Comparison of ENCODE assay signal across 16 mouse cellular contexts in the genomic region with DNA sequence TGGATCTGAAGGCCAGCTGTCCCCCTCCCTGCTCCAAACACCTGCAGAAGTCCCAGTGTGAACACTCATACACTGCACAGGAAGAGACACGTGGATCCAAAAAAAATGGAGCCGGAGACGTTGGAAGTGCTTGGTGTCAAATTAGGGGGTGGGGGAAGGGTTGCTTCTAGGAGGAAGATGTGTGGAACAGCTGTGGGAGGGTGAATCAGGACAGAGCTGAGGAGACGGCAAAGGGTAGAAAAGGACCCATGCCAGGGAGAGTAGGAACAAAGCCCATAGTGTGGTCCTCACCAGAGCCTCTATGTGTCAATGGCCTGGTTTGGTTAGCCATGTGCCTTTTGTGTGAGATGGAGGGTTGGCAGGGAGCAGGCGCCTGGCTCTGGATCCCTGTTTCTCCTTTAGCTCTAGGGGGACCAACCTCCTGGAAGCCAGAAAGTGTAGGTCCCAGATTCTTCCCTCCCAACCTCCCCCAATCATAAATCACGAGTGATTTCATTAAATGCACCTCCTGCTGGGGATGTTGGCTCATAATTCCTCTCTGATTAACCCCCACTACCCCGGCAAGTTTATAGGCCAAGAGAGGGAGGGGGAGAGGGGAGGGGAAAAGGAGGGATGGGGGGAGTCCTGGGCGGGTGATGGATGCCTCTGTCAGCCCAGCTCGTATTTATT. TPM values are rescaled to one million over a fixed set of nuclear protein-coding genes. Genes with fewer than 3 reads are reported as not detected.
DNase-seq lines count a peak whose midpoint lies in the region; ATAC-seq lines count a peak whose summit lies in the region.
"Had no signal": no experiment of that assay in that cellular context is flagged by ENCODE, and none has a peak within 500 bp of the region (broad histone marks: within the 10 kb centered on the region; RNA-seq: fewer than 3 reads in every experiment).

No protein-coding gene starts in this region.

- no peak overlapping the region for H3K9ac ChIP-seq in kidney, embryonic 14.5 days (ENCODE audit: low read depth, low read length)
- no peak overlapping the region for H3K9ac ChIP-seq in neural tube, embryonic 14.5 days (replicated peaks; ENCODE audit: low read depth, low read length)
- H3K9ac ChIP-seq: heart, embryonic 13.5 days; lung, embryonic 15.5 days; midbrain, embryonic 12.5 days had no signal

- no peak for DNase-seq in kidney, postnatal 25 days
- DNase-seq in retina, postnatal 1 day, result peak; percentile 39
- DNase-seq in retina, embryonic 14.5 days (ENCODE audit: low spot score), result no peak
- peak; percentile 35 for DNase-seq in limb, embryonic 10.5 days (ENCODE audit: low spot score)
- no peak for DNase-seq in heart, postnatal 25 days (ENCODE audit: low spot score)
- DNase-seq in T-cell, adult 2 months (ENCODE audit: low spot score), result no peak
- DNase-seq: adrenal gland, postnatal 14 days; cerebellum, adult 11-12 months; right cerebral cortex, adult 18-20 months; thymus, postnatal 4 days had no signal

- 22% methylated on average over 9 of the region's 9 CpGs for WGBS in kidney, embryonic 14.5 days
- 45% methylated on average over 9 of the region's 9 CpGs for WGBS in limb, embryonic 10.5 days
- WGBS in neural tube, embryonic 14.5 days, result 25% methylated on average over 9 of the region's 9 CpGs

- H3K27me3 ChIP-seq in kidney, embryonic 14.5 days (ENCODE audit: control insufficient read depth, insufficient read depth, low read length), result no peaks in the 10 kb centered on the region
- H3K27me3 ChIP-seq in limb, embryonic 10.5 days (ENCODE audit: low read depth, poor library complexity, severe bottlenecking), result peaks cover 24% of the 10 kb centered on the region
- no peaks in the 10 kb centered on the region for H3K27me3 ChIP-seq in neural tube, embryonic 14.5 days (ENCODE audit: control insufficient read depth, insufficient read depth, low read length)

- H3K36me3 ChIP-seq in kidney, embryonic 14.5 days (ENCODE audit: control insufficient read depth, insufficient read depth, low read length), result peaks cover 23% of the 10 kb centered on the region
- peaks cover 32% of the 10 kb centered on the region for H3K36me3 ChIP-seq in limb, embryonic 10.5 days
- H3K36me3 ChIP-seq in neural tube, embryonic 14.5 days (ENCODE audit: control insufficient read depth, insufficient read depth, low read length), result peaks cover 28% of the 10 kb centered on the region

- H3K4me3 ChIP-seq in kidney, embryonic 14.5 days (ENCODE audit: low read length), result no peak overlapping the region
- H3K4me3 ChIP-seq in limb, embryonic 10.5 days, result peak overlapping the region; percentile 14
- no peak overlapping the region for H3K4me3 ChIP-seq in neural tube, embryonic 14.5 days (ENCODE audit: low read depth, low read length)
- H3K4me3 ChIP-seq: heart, embryonic 13.5 days; lung, embryonic 15.5 days; midbrain, embryonic 12.5 days had no signal

- no peak overlapping the region for H3K4me2 ChIP-seq in kidney, embryonic 14.5 days (replicated peaks; ENCODE audit: low read depth, low read length)
- H3K4me2 ChIP-seq in neural tube, embryonic 14.5 days (ENCODE audit: low read depth, low read length), result no peak overlapping the region
- H3K4me2 ChIP-seq: heart, embryonic 13.5 days; lung, embryonic 15.5 days; midbrain, embryonic 12.5 days had no signal

- no peaks in the 10 kb centered on the region; the same call in none of the 2 replicates for H3K4me1 ChIP-seq in kidney, embryonic 14.5 days (ENCODE audit: control insufficient read depth, insufficient read depth, low read length)
- H3K4me1 ChIP-seq in limb, embryonic 10.5 days, result peaks cover 35% of the 10 kb centered on the region
- peaks cover 21% of the 10 kb centered on the region for H3K4me1 ChIP-seq in neural tube, embryonic 14.5 days (ENCODE audit: control insufficient read depth, insufficient read depth, low read length)
- H3K4me1 ChIP-seq: heart, embryonic 13.5 days; lung, embryonic 15.5 days had no signal

- intact Hi-C loops in heart, postnatal 25 days (cut with DNase I), result no loop called here

- ATAC-seq in kidney, embryonic 14.5 days (ENCODE audit: low FRiP score, low TSS enrichment), result peak; percentile 25; the same call in 1 of the 2 replicates
- peak; percentile 60 for ATAC-seq in neural tube, embryonic 14.5 days (ENCODE audit: low read depth)
- ATAC-seq: intestine, embryonic 16.5 days had no signal

- no peak overlapping the region for H3K27ac ChIP-seq in kidney, embryonic 14.5 days (ENCODE audit: low read depth, low read length)
- H3K27ac ChIP-seq in limb, embryonic 10.5 days, result peak overlapping the region; percentile 72
- peak overlapping the region; percentile 60; the same call in 1 of the 2 replicates for H3K27ac ChIP-seq in neural tube, embryonic 14.5 days (ENCODE audit: low read depth, low read length)
- H3K27ac ChIP-seq: heart, embryonic 13.5 days; lung, embryonic 15.5 days; midbrain, embryonic 12.5 days had no signal

- no peaks in the 10 kb centered on the region for H3K9me3 ChIP-seq in kidney, embryonic 14.5 days (ENCODE audit: control insufficient read depth, low read length)
- no peaks in the 10 kb centered on the region for H3K9me3 ChIP-seq in limb, embryonic 10.5 days (replicated peaks)
- H3K9me3 ChIP-seq in neural tube, embryonic 14.5 days (ENCODE audit: control insufficient read depth, low read length), result no peaks in the 10 kb centered on the region
- H3K9me3 ChIP-seq: heart, embryonic 13.5 days; lung, embryonic 15.5 days; midbrain, embryonic 12.5 days had no signal

RNA-seq across cellular contexts. Expression of a gene that starts 16.6 kb away (rescaled TPM):
- polyA plus RNA-seq in kidney, embryonic 14.5 days (2014; fragmentation: Nextera tagmentation; extraction: Ambion mirVana), result 26.1 and 41.3 TPM in 2 replicates
- 26.3 and 33.5 TPM in 2 replicates for polyA plus RNA-seq in limb, embryonic 10.5 days (2016; fragmentation: Nextera tagmentation; extraction: Ambion mirVana)
- polyA plus RNA-seq in neural tube, embryonic 14.5 days (2014; fragmentation: Nextera tagmentation; extraction: Ambion mirVana), result 23.5 and 29.3 TPM in 2 replicates
- total RNA-seq in heart, postnatal 25 days (2021), result 100 to 1,000 TPM in 1 of 2 experiments, 10 to 100 TPM in 1; 93.5 to 106 TPM

RNA-seq across cellular contexts. Expression of a gene that starts 33.2 kb away (rescaled TPM):
- polyA plus RNA-seq in kidney, embryonic 14.5 days (2014; fragmentation: Nextera tagmentation; extraction: Ambion mirVana), result 90.0 and 124 TPM in 2 replicates
- 61.8 and 74.3 TPM in 2 replicates for polyA plus RNA-seq in limb, embryonic 10.5 days (2016; fragmentation: Nextera tagmentation; extraction: Ambion mirVana)
- polyA plus RNA-seq in neural tube, embryonic 14.5 days (2014; fragmentation: Nextera tagmentation; extraction: Ambion mirVana), result 44.6 and 47.5 TPM in 2 replicates
- 10 to 100 TPM; 38.9 to 50.4 TPM for total RNA-seq in heart, postnatal 25 days (2021)

Comparison
In these comparisons a context has a peak if more than half of its experiments do, and no peak if none do; other contexts are left out.
1. DNase-seq: peak in retina, postnatal 1 day (single experiment) and limb, embryonic 10.5 days (single experiment); none in kidney, postnatal 25 days (0 of 2), retina, embryonic 14.5 days (single experiment), heart, postnatal 25 days (single experiment) and T-cell, adult 2 months (single experiment).